Mouse (Mus musculus) urinary bladder, postnatal 36 days (tissue): ENCODE measurements at regions not wholly inside any gene's neighbourhood (a gene's known extent, or its start where the extent isn't known, plus 50 kb on each side); places are given as distances from the start of the nearest gene placed in this dataset.
A peak's percentile ranks its signal among the peaks of the same experiment; 100 is the strongest.

ENCODE experiments used
- DNase-seq, 2 experiments: peaks; one replicate each; pipeline ENCODE4 v3.0.0; 2022; ENCODE audit warnings: low spot score in 2 of 2, mixed read lengths in 1 of 2

- no peak for DNase-seq
Observed at GRCm38 (mm10) chr5:144621967-144622366, 76.3 kb downstream of the Nptx2 start.

GRCm38 (mm10) chr5:144623358-144623757 lies 77.7 kb downstream of the Nptx2 start:
- no peak for DNase-seq

- DNase-seq, result no peak
Observed at GRCm38 (mm10) chr5:144632295-144632694, 86.6 kb downstream of the Nptx2 start.

GRCm38 (mm10) chr5:144638631-144639030 lies 92.9 kb downstream of the Nptx2 start:
- DNase-seq, result peak; percentile 3

- no peak for DNase-seq
Observed at GRCm38 (mm10) chr5:144639639-144640038, 93.9 kb downstream of the Nptx2 start.

- no peak for DNase-seq
Observed at GRCm38 (mm10) chr5:144642766-144643165, 97.1 kb downstream of the Nptx2 start.

GRCm38 (mm10) chr5:144643438-144643837 lies 97.7 kb downstream of the Nptx2 start:
- DNase-seq, result no peak

- no peak for DNase-seq
Observed at GRCm38 (mm10) chr5:144645367-144645766, 99.7 kb downstream of the Nptx2 start.

- DNase-seq, result no peak
Observed at GRCm38 (mm10) chr5:144647311-144648104, 101.8 kb downstream of the Nptx2 start.

GRCm38 (mm10) chr5:144652231-144652630 lies 106.5 kb downstream of the Nptx2 start:
- DNase-seq, result no peak

- no peak for DNase-seq
Observed at GRCm38 (mm10) chr5:144662031-144662430, 99.6 kb downstream of the Tmem130 start.

GRCm38 (mm10) chr5:144663981-144664380 lies 97.6 kb downstream of the Tmem130 start:
- no peak for DNase-seq

- DNase-seq, result no peak
Observed at GRCm38 (mm10) chr5:144664571-144665295, 96.9 kb downstream of the Tmem130 start.

- DNase-seq, result no peak
Observed at GRCm38 (mm10) chr5:144668060-144668459, 93.6 kb downstream of the Tmem130 start.

GRCm38 (mm10) chr5:144678815-144679750 lies 82.5 kb downstream of the Tmem130 start:
- DNase-seq, result no peak

GRCm38 (mm10) chr5:144684184-144684583 lies 77.4 kb downstream of the Tmem130 start:
- no peak for DNase-seq
